8 mouse cellular contexts compared by ENCODE assay signal in genomic region chr19:10182670-10183298, GRCm38 (mm10). TPM values are rescaled to one million over a fixed set of nuclear protein-coding genes. Genes with fewer than 3 reads are reported as not detected.
DNase-seq lines count a peak whose midpoint lies in the region; ATAC-seq lines count a peak whose summit lies in the region.

Gene Fads1 (plus strand): TSS chr19:10182888.

- peak within 1 kb of the TSS; percentile 94 for H3K4me3 ChIP-seq in hindbrain, embryonic 11.5 days (ENCODE audit: low read depth, low read length)

- H3K27me3 ChIP-seq in hindbrain, embryonic 11.5 days (ENCODE audit: control insufficient read depth, insufficient read depth, low read length), result no peaks in the 10 kb centered on the region

- WGBS in hindbrain, embryonic 11.5 days, result under 1% methylated on average over 69 of the region's 70 CpGs

- H3K9me3 ChIP-seq in hindbrain, embryonic 11.5 days (ENCODE audit: control insufficient read depth, low read length), result no peaks in the 10 kb centered on the region

- peak within 1 kb of the TSS; percentile 97 for H3K27ac ChIP-seq in hindbrain, embryonic 11.5 days (ENCODE audit: low read depth, low read length)

- DNase-seq in MN1 (ENCODE audit: low spot score), result peak; percentile 95
- DNase-seq in cerebellum, adult 9-10 months, result peak; percentile 94
- DNase-seq in frontal cortex, adult 2 months (ENCODE audit: extremely low spot score in 1 of 2, low spot score in 1 of 2), result peak; percentile 89 to 95
- peak; percentile 96 for DNase-seq in hindbrain, embryonic 11.5 days (ENCODE audit: low spot score)
- peak; percentile 93 to 96 for DNase-seq in layer of hippocampus, postnatal 10 days (ENCODE audit: low spot score in 2 of 2)
- DNase-seq in lung, postnatal 10 days, result peak; percentile 97
- peak; percentile 70 for DNase-seq in retina, adult 2 months (ENCODE audit: low read depth, low spot score)
- DNase-seq in thymus, postnatal 36 days, result peak; percentile 90 to 95

- H3K36me3 ChIP-seq in hindbrain, embryonic 11.5 days (ENCODE audit: control insufficient read depth, insufficient read depth, low read length), result peaks cover 17% of the 10 kb centered on the region; the same call in 1 of the 2 replicates

- H3K4me2 ChIP-seq in hindbrain, embryonic 11.5 days (replicated peaks; ENCODE audit: low read depth, low read length), result peak within 1 kb of the TSS; percentile 86

- H3K4me1 ChIP-seq in hindbrain, embryonic 11.5 days (replicated peaks; ENCODE audit: control insufficient read depth, insufficient read depth, low read length), result 0 out of 2 replicates have a peak, but pooled peaks cover 7% of the 10 kb centered on the region

- H3K9ac ChIP-seq in hindbrain, embryonic 11.5 days (ENCODE audit: low read depth, low read length), result peak within 1 kb of the TSS; percentile 97

- peak; percentile 98 for ATAC-seq in hindbrain, embryonic 11.5 days (ENCODE audit: low FRiP score)

RNA-seq across cellular contexts. Expression of gene Fads1, which starts in this region (rescaled TPM):
- polyA plus RNA-seq in frontal cortex, adult 2 months (2012; rRNA removed), result 200 and 219 TPM in 2 replicates
- 139 and 153 TPM in 2 replicates for polyA plus RNA-seq in hindbrain, embryonic 11.5 days (2014; fragmentation: Nextera tagmentation; extraction: Ambion mirVana)
- 100 to 1,000 TPM; 180 to 185 TPM for total RNA-seq in layer of hippocampus, postnatal 10 days (2021)

Comparison
In these comparisons a context has a peak if more than half of its experiments do, and no peak if none do; other contexts are left out.
1. Peak in every context shown above with its lines: DNase-seq, ATAC-seq, H3K4me3 ChIP-seq and H3K27ac ChIP-seq.